Mouse (Mus musculus) left cerebral cortex, postnatal 25 days (tissue): ENCODE measurements around the gene Ccdc137. TPM values are rescaled to one million over a fixed set of nuclear protein-coding genes. Genes with fewer than 3 reads are reported as not detected.

Source experiments
- DNase-seq, 2 experiments: peaks; one replicate each; pipeline ENCODE4 v3.0.0; 2022; ENCODE audit warnings: low spot score in 2 of 2, mixed read lengths in 1 of 2
- intact Hi-C: fragments of 180-260 bp; cut with DNase I; formaldehyde crosslinking; loops from one replicate; pipeline ENCODE4 v1.15.1; 2025
- total RNA-seq, 2 experiments: library from RNA; stranded (reverse); gene quantifications; 2 replicates each; pipeline ENCODE4 v1.2.3; 2021

The Ccdc137 gene
- total RNA-seq, 2 experiments from 2014 or later, result 21.5 to 29.0 TPM

DNA sequence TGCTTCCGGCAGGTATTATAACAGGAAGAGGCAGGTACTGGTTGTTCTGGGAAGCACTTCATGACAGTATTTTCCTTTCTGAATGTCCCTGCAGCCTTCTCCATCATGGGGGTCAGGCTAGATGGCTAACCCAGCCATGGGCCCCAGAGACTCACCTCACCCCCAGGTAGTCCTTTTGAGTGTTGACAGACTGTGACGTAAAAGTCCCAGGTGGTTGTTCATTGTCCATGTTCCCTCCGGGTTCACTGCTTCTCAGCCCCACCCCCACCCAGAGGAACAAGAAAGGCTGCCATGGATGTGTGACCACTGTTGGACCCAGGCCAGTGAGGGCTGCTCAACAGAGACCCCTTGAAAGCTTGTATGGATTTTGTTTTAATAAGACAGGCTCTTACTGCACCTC is 35.4 kb downstream of the Ccdc137 start:
- intact Hi-C loops, result no loop called here
- no peak for DNase-seq

- no peak for DNase-seq
- intact Hi-C loops, result no loop called here
These were observed 36.0 kb downstream of the Ccdc137 start for GRCm38 (mm10) chr11:120493911-120494310.

- intact Hi-C loops, result no loop called here
- no peak for DNase-seq
These were observed 39.5 kb downstream of the Ccdc137 start for GRCm38 (mm10) chr11:120497436-120497835.

DNA sequence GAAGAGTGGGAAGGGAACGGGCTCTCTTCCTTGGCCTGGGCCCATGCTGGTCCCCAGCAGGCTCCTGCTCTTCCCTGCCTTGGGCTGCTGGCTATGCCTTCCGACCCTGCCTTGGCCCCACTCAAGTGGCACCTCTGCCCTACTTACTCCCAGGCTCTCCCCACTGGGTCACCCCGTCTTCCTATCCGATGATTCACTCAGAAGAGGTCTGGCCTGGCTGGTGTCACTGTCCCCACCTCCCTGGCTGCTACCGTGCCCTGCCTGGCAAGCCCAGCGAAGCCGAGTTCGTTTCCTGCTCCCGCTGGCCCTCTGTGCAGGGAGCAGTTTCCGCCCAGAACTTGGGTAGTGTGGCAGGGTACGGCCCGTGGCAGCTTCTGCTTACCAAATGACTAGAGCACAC is 40.3 kb downstream of the Ccdc137 start:
- DNase-seq, result no peak
- intact Hi-C loops, result no loop called here

DNA sequence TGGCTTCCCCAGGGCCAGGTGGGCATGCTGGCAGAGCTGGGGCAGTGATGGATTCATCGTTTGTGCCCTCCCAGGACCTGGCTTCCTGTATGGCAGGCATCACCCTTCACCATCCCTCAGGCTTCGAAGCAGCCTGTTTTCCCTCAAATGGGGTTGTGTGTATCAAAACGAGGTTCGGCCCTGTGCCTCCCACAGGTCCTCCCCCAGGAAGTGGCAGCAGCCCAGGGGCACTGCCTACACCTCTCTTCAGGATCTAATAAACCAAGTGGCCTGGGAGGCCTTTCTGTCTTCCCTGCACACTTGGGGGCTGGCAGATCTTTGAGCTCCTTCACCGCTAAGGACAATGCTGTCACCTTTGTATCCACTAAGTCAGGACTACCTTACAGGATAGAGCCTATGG is 41.0 kb downstream of the Ccdc137 start:
- no peak for DNase-seq
- intact Hi-C loops, result no loop called here

DNA sequence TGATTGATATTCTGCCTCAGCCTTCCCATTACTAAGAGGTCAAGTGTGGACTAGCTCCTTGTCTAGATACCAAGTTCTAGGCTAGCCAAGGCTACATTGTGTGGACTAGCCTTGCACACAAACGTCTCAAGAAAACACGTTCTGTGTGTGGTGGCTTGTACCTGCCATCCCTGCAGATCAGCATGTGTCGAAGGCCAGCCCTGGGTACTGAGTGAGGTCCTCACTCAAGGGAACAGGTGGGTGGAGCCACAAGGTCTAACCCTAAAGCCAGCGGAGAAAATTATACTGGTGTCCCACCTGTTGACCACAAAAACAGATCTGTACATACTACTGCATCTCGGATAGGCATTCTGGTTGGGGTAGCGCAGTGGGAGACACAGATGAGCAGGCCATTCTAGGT is 42.0 kb downstream of the Ccdc137 start:
- intact Hi-C loops, result no loop called here

DNA sequence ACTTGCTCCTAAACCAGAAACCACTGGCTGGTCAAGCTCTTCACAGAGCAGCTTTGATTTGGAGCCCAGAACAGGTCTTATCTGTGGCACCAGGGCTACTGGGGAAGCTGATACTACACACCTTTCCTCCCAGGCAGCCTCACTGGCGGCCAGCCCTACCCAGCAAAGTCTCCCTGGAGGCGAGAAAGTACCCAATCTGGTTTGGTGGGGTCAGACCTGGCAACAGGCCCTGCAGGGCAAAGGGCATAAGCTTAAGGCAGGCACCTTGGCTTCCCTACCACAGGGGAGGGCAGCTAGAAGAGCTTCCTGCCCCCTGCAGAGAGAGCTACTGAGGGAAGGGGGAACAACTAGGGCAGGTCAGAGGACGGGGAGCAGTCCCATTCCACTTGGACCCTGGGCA is 42.4 kb downstream of the Ccdc137 start:
- no peak for DNase-seq
- intact Hi-C loops, result no loop called here

More for the DNA sequence above, 42.0 kb downstream of the Ccdc137 start:
- no peak for DNase-seq

GRCm38 (mm10) chr11:120501018-120501417 is 43.1 kb downstream of the Ccdc137 start:
- intact Hi-C loops, result no loop called here
- no peak for DNase-seq

DNA sequence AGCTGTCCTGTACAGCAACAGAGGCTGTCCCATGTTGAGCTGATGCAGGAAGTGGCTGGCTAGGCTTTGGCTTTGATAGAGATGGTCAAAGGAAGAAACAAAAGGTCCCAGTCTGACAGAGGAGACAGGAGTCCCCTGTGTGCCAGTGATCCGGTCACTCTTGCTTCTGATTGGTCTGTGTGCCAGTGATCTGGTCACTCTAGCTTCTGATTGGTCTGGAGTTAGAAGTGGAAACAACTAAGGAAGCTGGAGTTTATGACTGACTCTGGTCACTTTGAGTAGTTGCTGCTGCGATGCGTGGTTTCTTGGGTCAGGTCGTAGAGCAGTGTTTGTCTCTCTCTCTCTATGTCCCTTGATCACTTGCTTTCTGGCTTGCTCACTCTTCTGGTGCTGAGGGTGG is 43.8 kb downstream of the Ccdc137 start:
- no peak for DNase-seq
- intact Hi-C loops, result no loop called here

GRCm38 (mm10) chr11:120505661-120506060 is 47.7 kb downstream of the Ccdc137 start:
- intact Hi-C loops, result no loop called here
- no peak for DNase-seq

DNA sequence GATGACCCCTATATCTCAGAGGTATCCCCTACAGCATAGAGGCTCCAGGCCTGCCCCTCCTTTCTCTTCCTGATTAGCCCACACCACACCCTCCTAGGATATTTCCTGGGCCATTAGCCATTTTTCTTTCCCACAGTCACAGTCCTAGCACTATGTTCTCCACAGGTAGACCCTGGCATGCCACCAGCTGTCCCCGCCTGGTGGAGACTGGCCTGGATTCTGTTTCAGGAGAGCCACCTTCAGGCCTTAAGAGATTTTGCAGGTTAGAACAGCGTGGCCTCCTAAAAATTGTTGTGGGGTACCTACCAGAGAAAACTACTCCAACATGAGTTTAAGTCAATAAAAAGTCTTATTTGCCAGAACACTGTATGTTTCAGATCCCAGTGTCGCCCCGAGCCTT is 49.0 kb downstream of the Ccdc137 start:
- no peak for DNase-seq
- intact Hi-C loops, result no loop called here

DNA sequence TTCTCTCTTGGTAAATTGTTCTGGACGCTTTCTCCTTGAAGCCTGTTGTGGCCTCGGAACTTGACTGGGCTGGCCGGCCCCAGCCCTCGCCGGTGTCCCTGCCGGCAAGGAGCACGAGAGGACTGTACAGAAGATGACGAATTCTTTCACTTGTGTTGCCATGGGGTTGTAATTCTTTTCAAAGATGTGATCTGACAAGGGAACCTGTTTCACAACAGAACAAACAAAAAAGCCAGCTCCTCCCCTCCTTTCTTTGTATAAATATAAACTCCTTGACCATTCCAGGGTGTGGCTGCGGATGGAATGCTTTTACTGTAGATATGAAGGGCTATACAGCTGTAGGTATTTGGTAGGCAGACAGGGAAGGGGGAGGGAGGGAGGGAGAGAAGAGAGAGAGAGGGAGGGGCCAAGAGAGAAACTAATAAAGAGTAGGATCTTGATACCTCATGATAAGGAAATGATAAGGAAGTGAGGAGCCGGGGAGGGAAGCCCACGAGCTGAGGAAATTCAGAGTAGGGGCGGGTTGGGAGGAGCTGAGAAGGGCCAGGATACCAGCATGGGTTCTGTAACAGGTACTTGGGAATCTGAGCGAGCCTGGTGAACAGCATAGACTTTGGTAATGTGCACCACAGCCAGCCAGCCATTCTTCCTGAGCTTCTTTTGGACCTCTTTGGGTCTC is 49.8 kb downstream of the Ccdc137 start:
- DNase-seq, result no peak

DNA sequence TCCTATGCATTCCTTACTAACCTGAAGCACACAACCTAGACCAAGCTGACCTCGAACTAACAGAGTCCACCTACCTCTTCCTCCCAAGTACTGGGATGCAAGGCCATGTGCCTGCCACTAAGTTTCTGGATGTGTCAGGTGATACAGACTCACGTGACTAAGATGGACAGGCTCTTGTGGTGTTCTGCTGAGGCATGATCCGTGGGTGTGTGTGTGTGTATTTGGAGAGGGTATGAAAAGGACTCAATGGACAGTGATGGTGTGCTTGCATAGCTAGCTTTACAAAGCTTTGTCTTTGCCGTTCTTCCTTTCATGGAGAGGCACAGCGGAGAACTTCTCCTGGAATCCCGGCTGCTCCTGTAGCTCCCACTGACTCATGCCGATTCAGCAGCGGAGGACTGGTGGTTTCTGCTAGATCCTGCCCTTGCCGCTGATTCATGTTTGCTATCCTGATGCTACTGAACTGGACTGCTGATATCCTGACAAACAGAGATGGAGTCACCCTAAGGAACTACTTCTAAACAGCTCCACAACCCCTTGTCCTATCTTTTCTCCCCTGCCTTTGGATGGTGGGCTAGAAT is 50.5 kb downstream of the Ccdc137 start:
- intact Hi-C loops, result no loop called here
- peak in 1 of 2 experiments; percentile 22 for DNase-seq

More for the DNA sequence above, 49.8 kb downstream of the Ccdc137 start:
- intact Hi-C loops, result no loop called here

- intact Hi-C loops, result no loop called here
- DNase-seq, result no peak
These were observed 52.0 kb downstream of the Ccdc137 start for GRCm38 (mm10) chr11:120509940-120510339.

GRCm38 (mm10) chr11:120510375-120511030 is 52.6 kb downstream of the Ccdc137 start:
- intact Hi-C loops, result no loop called here
- no peak for DNase-seq

- DNase-seq, result no peak
- intact Hi-C loops, result no loop called here
These were observed 55.0 kb downstream of the Ccdc137 start for GRCm38 (mm10) chr11:120512790-120513453.

Other genes starting within 250 kb of the Ccdc137 start
- gene Bahcc1, start 225.2 kb upstream of the Ccdc137 start, total RNA-seq, result 10 to 100 TPM; 16.3 to 21.9 TPM
- gene Actg1, start 109.6 kb upstream of the Ccdc137 start, total RNA-seq, result 1,000 to 10,000 TPM; 1,262 to 1,272 TPM
- gene Fscn2, start 96.6 kb upstream of the Ccdc137 start, total RNA-seq, result under 1 TPM in 1 of 2 experiments, not detected in 1; 0.21 TPM
- 10 to 100 TPM; 15.3 to 16.3 TPM for gene Faap100, start 79.4 kb upstream of the Ccdc137 start, total RNA-seq
- gene Nploc4, start 20.4 kb upstream of the Ccdc137 start, total RNA-seq, result 10 to 100 TPM; 67.5 to 71.1 TPM
- 1 to 10 TPM; 2.8 to 5.8 TPM for gene Tspan10, start 15.5 kb upstream of the Ccdc137 start, total RNA-seq
- gene Pde6g, start 4.6 kb upstream of the Ccdc137 start, total RNA-seq, result under 1 TPM in 1 of 2 experiments, not detected in 1; 0.18 TPM
- gene Oxld1, start within 50 bp of the Ccdc137 start, total RNA-seq, result 10 to 100 TPM; 12.6 to 15.9 TPM
- gene Arl16, start 9.5 kb downstream of the Ccdc137 start, total RNA-seq, result 10 to 100 TPM; 56.7 to 58.1 TPM
- 10 to 100 TPM; 72.6 to 75.2 TPM for gene Mrpl12, start 26.5 kb downstream of the Ccdc137 start, total RNA-seq
- gene Slc25a10, start 33.7 kb downstream of the Ccdc137 start, total RNA-seq, result 10 to 100 TPM; 18.4 to 20.5 TPM
- not detected for gene Gcgr, start 72.6 kb downstream of the Ccdc137 start, total RNA-seq
- gene Mcrip1, start 91.6 kb downstream of the Ccdc137 start, total RNA-seq, result 10 to 100 TPM; 88.2 to 93.6 TPM
- not detected for gene Ppp1r27, start 93.0 kb downstream of the Ccdc137 start, total RNA-seq
- gene P4hb, start 115.1 kb downstream of the Ccdc137 start, total RNA-seq, result 100 to 1,000 TPM; 125 to 127 TPM
- 100 to 1,000 TPM; 340 to 344 TPM for gene Arhgdia, start 123.5 kb downstream of the Ccdc137 start, total RNA-seq
- 10 to 100 TPM; 59.9 to 61.2 TPM for gene Alyref, start 140.2 kb downstream of the Ccdc137 start, total RNA-seq
- gene Anapc11, start 140.3 kb downstream of the Ccdc137 start, total RNA-seq, result 10 to 100 TPM; 93.2 to 94.8 TPM
- not detected for gene Npb, start 150.4 kb downstream of the Ccdc137 start, total RNA-seq
- gene Pcyt2, start 159.8 kb downstream of the Ccdc137 start, total RNA-seq, result 100 to 1,000 TPM; 120 to 141 TPM
- 10 to 100 TPM; 37.8 TPM for gene Sirt7, start 167.1 kb downstream of the Ccdc137 start, total RNA-seq
- 10 to 100 TPM; 91.5 to 98.4 TPM for gene Mafg, start 175.5 kb downstream of the Ccdc137 start, total RNA-seq
- 1 to 10 TPM; 1.4 to 2.1 TPM for gene Pycr1, start 185.7 kb downstream of the Ccdc137 start, total RNA-seq
- 1 to 10 TPM; 7.4 to 8.6 TPM for gene Myadml2, start 190.0 kb downstream of the Ccdc137 start, total RNA-seq
- gene Notum, start 203.1 kb downstream of the Ccdc137 start, total RNA-seq, result 1 to 10 TPM; 4.1 to 4.7 TPM
- 10 to 100 TPM; 51.2 to 53.1 TPM for gene Aspscr1, start 214.9 kb downstream of the Ccdc137 start, total RNA-seq